Mouse (Mus musculus) G1E (cell line): ENCODE results near the gene Agtrap. TPM values are rescaled to one million over a fixed set of nuclear protein-coding genes. Genes with fewer than 3 reads are reported as not detected.
"Not testable (repeated sequence)": the region's sequence is repeated elsewhere in the genome, so short reads cannot be mapped to it uniquely, and the experiment has no call there.

Experiments
- ATAC-seq: 2 replicates; pipeline ENCODE4 v1.8.0; 2016; ENCODE audit warnings: mild to moderate bottlenecking; ENCODE audit not compliant: insufficient number of reproducible peaks, poor library complexity, low FRiP score, severe bottlenecking; ENCODE audit errors: extremely low read depth
- DNase-seq: peaks from one replicate; pipeline ENCODE4 v3.0.0; 2012; ENCODE audit warnings: low spot score
- H3K27me3 ChIP-seq: 2 replicates; pipeline ENCODE4 v1.6.1; 2012; ENCODE audit warnings: mild to moderate bottlenecking, low read length, inconsistent platforms; ENCODE audit not compliant: insufficient read depth
- H3K36me3 ChIP-seq: replicated peaks from 2 replicates; pipeline ENCODE3; 2012; ENCODE audit warnings: mild to moderate bottlenecking, inconsistent platforms
- H3K4me1 ChIP-seq: 2 replicates; pipeline ENCODE4 v1.6.1; 2012; ENCODE audit warnings: low read depth, low read length, inconsistent platforms, mixed read lengths; ENCODE audit not compliant: insufficient read depth
- H3K4me3 ChIP-seq: 2 replicates; pipeline ENCODE4 v1.5.1; 2012; ENCODE audit warnings: low read depth, mild to moderate bottlenecking, inconsistent platforms, low read length, moderate library complexity, mixed read lengths
- H3K9me3 ChIP-seq: replicated peaks from 2 replicates; pipeline ENCODE4 v1.6.1; 2012; ENCODE audit warnings: inconsistent platforms
- CTCF ChIP-seq: IDR thresholded peaks from 2 replicates; pipeline ENCODE4 v1.5.1; 2012; ENCODE audit warnings: low read depth, low read length, inconsistent platforms, mixed read lengths
- GATA1 ChIP-seq: IDR thresholded peaks from 2 replicates; pipeline ENCODE4 v1.6.1; 2012; ENCODE audit warnings: borderline replicate concordance, low read length, inconsistent platforms, mixed read lengths
- GATA2 ChIP-seq: IDR thresholded peaks from 2 replicates; pipeline ENCODE4 v1.6.1; 2012; ENCODE audit warnings: low read depth, low read length, inconsistent platforms, borderline replicate concordance
- POLR2AphosphoS5 ChIP-seq: IDR thresholded peaks from 2 replicates; pipeline ENCODE4 v1.6.1; 2012; ENCODE audit warnings: low read depth, low read length, inconsistent platforms; ENCODE audit not compliant: insufficient replicate concordance
- TAL1 ChIP-seq: conservative IDR thresholded peaks from 2 replicates; pipeline ENCODE4 v1.6.1; 2012; ENCODE audit warnings: low read depth, low read length, inconsistent platforms, mixed read lengths
- polyA plus RNA-seq: library from polyadenylated mRNA; stranded (reverse); fragments of >175 nt; gene quantifications from 2 replicates; pipeline ENCODE4 v1.2.3, GENCODE M21; 2012
- total RNA-seq, 2 experiments: library from RNA; stranded (forward) in 1 of 2; stranded (reverse) in 1 of 2; fragments of 200-1000 nt in 1 of 2; fragments of >200 nt in 1 of 2; fragmentation: Nextera tagmentation in 1 of 2; gene quantifications; 2 replicates each; pipeline ENCODE4 v1.2.3; 2014 to 2017

The Agtrap gene
- total and polyA plus RNA-seq, 3 experiments = 6.4 to 9.4 (median 7.7) TPM

DNA sequence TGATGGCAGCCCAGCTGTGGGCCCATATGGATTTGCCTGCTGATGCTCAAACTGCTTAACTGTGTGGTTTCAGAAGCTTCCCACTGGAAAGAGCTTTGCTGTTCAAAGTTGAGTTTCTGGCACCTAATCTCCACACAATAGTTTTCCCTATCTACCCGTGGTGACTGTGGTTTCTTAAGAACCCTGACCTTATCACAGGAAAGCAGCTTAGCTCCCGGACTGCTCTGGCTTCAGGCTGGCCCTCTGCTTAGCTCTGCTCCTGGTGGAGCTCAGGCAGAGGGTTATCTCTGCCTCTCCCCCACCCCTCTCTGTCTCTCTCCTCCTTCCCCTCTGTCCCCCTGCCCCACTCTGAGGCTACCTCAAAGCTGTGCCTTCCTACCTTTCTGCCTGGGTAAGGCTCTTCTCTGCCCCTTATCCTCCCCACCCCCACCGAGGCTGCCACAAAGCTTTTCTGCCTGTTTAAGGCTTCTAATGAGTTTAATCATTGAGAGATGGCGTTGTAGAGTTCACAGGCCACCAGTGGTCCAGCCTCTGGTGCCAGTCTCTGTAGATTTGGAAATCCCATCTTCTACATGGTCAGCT, 41.3 kb downstream of the Agtrap start:
- no peaks in the 10 kb centered on the region for H3K9me3 ChIP-seq
- TF ChIP-seq TAL1 (peak; percentile 96), CTCF (no peak)
- peak overlapping the region; percentile 19; the same call in 1 of the 2 replicates for H3K4me3 ChIP-seq
- H3K36me3 ChIP-seq = peaks cover 72% of the 10 kb centered on the region
- ATAC-seq = peak; percentile 94
- H3K4me1 ChIP-seq = peaks cover 60% of the 10 kb centered on the region
- peak; percentile 79 for DNase-seq
- H3K27me3 ChIP-seq = no peaks in the 10 kb centered on the region

DNA sequence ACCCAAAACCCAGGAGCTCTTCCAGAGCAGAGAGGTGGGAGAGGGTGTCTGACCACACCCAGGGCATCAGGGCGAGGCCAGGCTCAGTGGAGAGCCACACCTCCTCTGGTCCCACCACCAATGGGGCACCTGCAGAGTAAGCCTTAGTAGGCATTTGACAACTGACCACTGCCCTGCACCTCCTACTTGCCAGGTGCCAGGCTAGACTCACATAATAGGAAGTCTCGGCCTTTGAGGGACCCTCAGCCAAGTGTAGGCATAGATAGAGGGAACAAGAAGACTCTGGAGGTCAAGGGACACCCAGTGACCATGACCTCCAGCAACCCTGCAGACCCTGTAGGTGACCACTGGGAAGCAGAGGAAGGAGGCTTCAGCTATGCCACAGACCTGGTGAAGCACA, 43.7 kb downstream of the Agtrap start:
- H3K36me3 ChIP-seq = peaks cover 54% of the 10 kb centered on the region
- TF ChIP-seq GATA2 (no peak), POLR2AphosphoS5 (no peak), TAL1 (no peak), CTCF (no peak), GATA1 (no peak)
- H3K4me3 ChIP-seq = peak overlapping the region; percentile 39; the same call in 1 of the 2 replicates
- DNase-seq = no peak
- H3K4me1 ChIP-seq = peaks cover 84% of the 10 kb centered on the region
- no peaks in the 10 kb centered on the region for H3K9me3 ChIP-seq
- H3K27me3 ChIP-seq = no peaks in the 10 kb centered on the region
- no peak for ATAC-seq

DNA sequence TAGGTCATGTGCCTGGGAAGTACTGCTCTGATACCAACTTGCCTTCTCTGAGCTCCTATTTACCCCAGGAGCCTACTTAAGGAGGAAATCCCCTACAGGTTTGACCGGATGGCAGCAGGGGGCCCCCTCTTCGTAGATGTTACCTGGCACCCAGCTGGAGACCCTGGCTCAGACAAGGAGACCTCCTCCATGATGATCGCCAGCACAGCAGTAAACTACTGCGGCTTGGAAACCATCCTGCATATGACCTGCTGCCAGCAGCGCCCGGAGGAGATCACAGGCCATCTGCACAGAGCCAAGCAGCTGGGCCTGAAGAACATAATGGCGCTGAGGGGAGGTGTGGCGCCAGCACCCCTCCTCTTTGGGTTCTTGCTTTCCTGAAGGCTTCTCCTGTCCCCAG, 44.5 kb downstream of the Agtrap start:
- H3K27me3 ChIP-seq, H3K9me3 ChIP-seq, H3K4me3 ChIP-seq, DNase-seq, ATAC-seq: not testable (repeated sequence)
- Histone ChIP-seq H3K36me3 (peaks cover 47% of the 10 kb centered on the region), H3K4me1 (peaks cover 83% of the 10 kb centered on the region)

DNA sequence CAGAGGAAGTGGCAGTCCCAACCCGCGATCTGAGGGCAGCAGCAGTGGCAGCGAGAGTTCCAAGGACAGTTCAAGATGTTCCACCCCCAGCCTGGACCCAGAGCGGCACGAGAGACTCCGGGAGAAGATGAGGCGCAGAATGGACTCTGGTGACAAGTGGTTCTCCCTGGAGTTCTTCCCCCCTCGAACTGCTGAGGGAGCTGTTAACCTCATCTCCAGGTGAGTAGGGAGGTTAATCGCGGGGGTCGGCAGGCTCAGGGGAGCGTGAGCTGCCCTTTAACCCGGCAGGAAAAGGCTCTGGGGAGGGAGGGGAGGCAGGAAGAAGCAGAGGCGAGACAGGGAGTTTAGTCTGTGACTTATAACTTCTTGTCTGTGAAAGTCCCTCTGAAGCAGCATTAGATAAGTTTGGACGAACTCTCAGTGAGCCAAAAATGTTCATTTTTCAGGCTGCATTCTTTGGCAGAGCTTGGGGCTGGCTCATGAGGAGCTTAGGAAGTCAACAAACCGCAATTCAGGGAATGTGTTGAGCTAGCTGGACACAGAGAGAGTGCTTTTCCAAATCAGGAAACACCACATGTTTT, 46.1 kb downstream of the Agtrap start:
- Histone ChIP-seq H3K9me3 (no peaks in the 10 kb centered on the region), H3K27me3 (no peaks in the 10 kb centered on the region), H3K4me1 (peaks cover 76% of the 10 kb centered on the region), H3K4me3 (peak overlapping the region; percentile 66; the same call in 1 of the 2 replicates), H3K36me3 (peaks cover 43% of the 10 kb centered on the region)
- no peak for ATAC-seq
- no peak for DNase-seq
- TF ChIP-seq GATA1 = no peak
- TF ChIP-seq CTCF = no peak
- TF ChIP-seq POLR2AphosphoS5 = no peak
- no peak for TF ChIP-seq GATA2
- no peak for TF ChIP-seq TAL1

DNA sequence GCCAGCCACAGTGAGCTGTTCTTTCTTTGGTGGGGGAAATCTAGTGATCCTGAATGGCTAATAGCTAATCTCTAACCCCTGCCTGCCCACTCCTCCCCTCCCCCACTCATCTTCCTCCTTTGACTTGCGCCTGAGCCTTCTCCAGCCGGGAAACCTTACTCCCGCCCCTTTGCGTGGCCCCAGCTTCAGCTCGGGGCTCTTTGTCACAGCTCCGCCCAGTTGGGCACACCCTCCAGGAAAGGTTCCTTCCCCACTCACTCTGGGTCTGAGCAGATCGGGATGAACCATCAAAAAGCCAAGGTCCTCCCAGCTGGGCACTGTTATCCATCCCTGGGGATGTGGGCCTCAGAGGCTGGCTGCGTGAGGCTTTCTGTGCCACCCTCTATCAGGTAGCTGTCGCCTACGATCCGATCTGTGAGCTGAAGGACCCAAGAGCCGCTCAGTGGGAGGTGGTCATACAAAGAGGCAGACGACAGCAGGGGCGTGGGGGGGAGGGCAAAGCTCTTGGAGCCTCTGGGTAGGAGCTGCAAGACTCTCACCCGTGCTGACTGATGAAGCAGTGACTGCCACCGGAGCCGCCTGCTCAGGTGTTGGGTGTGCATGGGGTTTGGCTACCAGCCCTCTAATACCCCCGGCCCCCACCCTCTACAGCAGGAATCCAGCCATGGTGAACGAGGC, 46.8 kb downstream of the Agtrap start:
- no peaks in the 10 kb centered on the region for H3K27me3 ChIP-seq
- DNase-seq = peak; percentile 47
- peaks cover 71% of the 10 kb centered on the region for H3K4me1 ChIP-seq
- no peak for TF ChIP-seq GATA2
- H3K9me3 ChIP-seq = no peaks in the 10 kb centered on the region
- peaks cover 43% of the 10 kb centered on the region for H3K36me3 ChIP-seq
- peak; percentile 17; the same call in 1 of the 2 replicates for ATAC-seq
- peak overlapping the region; percentile 66; the same call in 1 of the 2 replicates for H3K4me3 ChIP-seq

DNA sequence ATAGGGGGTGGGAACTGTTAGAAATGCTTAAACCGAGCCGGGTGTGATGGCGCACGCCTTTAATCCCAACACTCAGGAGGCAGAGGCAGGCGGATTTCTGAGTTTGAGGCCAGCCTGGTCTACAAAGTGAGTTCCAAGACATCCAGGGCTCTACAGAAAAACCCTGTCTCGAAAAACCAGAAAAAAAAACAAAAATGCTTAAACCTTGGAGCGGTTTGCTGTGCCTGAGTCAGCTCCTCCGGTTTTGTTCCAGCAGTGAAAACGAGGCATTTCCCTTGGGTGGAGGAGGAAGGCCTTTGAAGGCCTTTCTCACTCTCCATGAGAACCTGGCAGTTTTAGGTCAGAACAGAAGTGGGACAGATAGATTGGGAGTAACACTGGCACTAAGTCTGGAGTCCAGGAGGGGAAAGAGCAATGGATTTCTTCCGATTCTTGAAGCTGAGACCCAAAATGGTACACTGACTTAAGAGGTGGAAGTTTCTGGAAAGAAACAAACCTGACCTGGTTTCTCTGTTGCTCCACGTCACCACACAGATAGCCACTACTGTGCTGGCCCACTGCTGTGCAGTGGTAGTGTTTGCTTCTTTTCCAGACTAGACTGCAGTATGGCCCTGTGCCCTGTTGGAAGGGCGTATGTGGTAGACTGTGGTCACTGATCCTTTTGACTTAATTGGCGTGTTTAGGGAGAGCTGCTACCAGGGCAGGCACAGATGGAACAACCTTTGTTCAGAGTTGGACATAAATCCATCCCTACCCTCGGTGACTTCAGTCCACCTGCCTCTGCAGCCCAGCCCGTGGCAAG, 47.6 kb downstream of the Agtrap start:
- no peaks in the 10 kb centered on the region for H3K9me3 ChIP-seq
- H3K4me1 ChIP-seq = peaks cover 62% of the 10 kb centered on the region
- H3K4me3 ChIP-seq = peak overlapping the region; percentile 92; the same call in 1 of the 2 replicates
- H3K27me3 ChIP-seq = no peaks in the 10 kb centered on the region
- ATAC-seq (no peak), DNase-seq (no peak)
- no peak for TF ChIP-seq GATA1
- no peak for TF ChIP-seq POLR2AphosphoS5
- TF ChIP-seq GATA2 = no peak
- TF ChIP-seq TAL1 = no peak
- no peak for TF ChIP-seq CTCF
- peaks cover 43% of the 10 kb centered on the region for H3K36me3 ChIP-seq
